Mouse (Mus musculus) cerebellum, adult 11-12 months (tissue): Measurements from ENCODE around the gene Noc4l.

Experiments used
- DNase-seq: peaks from one replicate; pipeline ENCODE4 v3.0.0; 2022

Gene Noc4l

DNA sequence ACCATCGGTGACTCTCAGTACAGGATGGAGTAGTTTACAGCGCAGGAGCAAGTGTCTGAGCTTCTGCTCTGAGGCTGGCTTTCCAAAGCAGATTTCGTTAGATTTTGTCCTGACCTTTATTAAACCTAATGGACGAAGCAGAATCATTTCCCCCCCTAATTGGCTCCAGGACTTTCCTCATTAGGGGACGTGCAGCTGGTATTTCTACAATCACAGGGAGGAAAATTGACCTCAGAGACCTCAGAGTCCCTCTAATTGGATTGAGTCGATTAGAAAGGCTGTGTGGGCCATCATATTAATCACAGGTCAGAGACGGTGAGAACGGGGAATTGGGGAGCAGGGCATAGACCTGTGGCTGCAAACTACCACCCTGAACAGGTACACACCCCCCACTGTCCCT lies 44.3 kb downstream of the Noc4l start:
- DNase-seq: no peak

DNA sequence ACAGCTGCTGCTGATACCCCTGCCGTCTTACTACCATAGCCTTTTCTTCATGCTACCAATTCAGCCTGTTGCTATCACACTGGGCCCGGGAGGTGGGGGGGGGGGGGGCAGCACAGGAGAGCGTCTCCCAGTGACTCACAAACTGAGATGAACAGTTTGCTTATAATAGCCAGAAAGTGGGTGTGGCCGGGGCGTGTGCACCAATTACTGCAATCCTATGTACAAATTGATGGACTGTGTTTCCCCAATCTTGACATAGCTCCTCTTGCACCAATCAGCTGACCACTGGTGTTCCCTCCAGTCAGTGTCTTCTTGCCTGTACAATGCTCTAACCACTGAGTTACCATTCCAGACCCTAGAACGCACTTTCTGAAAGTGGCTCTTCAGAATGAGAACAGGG lies 44.9 kb downstream of the Noc4l start:
- no peak for DNase-seq

- DNase-seq: no peak
Measured at GRCm38 (mm10) chr5:110607767-110608166, 45.5 kb downstream of the Noc4l start.

GRCm38 (mm10) chr5:110605531-110606221 lies 47.5 kb downstream of the Noc4l start:
- DNase-seq: no peak

DNA sequence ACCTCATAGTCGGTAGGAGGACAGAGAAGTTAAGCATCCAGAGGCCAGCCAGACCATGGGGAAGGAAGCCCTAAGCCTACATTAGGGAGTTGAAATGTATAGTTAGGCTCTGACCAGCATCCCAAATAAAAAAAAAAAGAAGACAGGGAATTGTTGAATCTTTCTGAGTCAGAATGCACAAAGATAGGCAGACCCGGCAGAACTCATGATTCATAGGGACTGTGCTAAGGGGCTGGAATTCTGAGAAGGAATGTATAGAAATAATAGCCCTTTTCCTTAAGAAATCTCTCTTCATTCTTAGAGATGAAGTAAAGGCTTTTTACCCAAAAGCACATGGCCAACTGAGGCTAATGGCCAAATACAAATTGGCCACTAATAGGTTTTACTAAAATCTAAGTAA lies 48.9 kb downstream of the Noc4l start:
- DNase-seq: no peak

GRCm38 (mm10) chr5:110603016-110603685 lies 50.1 kb downstream of the Noc4l start:
- DNase-seq: no peak
